Mouse (Mus musculus) heart, postnatal 0 days (tissue): ENCODE measurements around the gene Dennd1a. TPM values are rescaled to one million over a fixed set of nuclear protein-coding genes. Genes with fewer than 3 reads are reported as not detected.
A peak's percentile ranks its signal among the peaks of the same experiment; 100 is the strongest.

ENCODE experiments used
- ATAC-seq: fragments of 200-750 bp; cut with Nextera tagmentation; 2 replicates; pipeline ENCODE4 v1.8.0; 2017; ENCODE audit warnings: low read depth, moderate number of reproducible peaks, moderate library complexity; ENCODE audit not compliant: insufficient read depth
- DNase-seq: peaks from one replicate; pipeline ENCODE4 v3.0.0-alpha.2; 2016; ENCODE audit warnings: low spot score
- H3K27ac ChIP-seq: fragments of 300-500 bp; sonication (generic); 2 replicates; pipeline ENCODE4 v1.5.1; 2014; ENCODE audit warnings: low read depth, mild to moderate bottlenecking
- H3K27me3 ChIP-seq: fragments of 300-500 bp; sonication (generic); 2 replicates; pipeline ENCODE4 v1.6.1; 2014; ENCODE audit warnings: low read length, mixed read lengths; ENCODE audit not compliant: control insufficient read depth, insufficient read depth
- H3K36me3 ChIP-seq: fragments of 300-500 bp; sonication (generic); replicated peaks from 2 replicates; pipeline ENCODE4 v1.6.1; 2014; ENCODE audit warnings: low read length, mixed read lengths; ENCODE audit not compliant: control insufficient read depth, insufficient read depth
- H3K4me1 ChIP-seq: fragments of 300-500 bp; sonication (generic); 2 replicates; pipeline ENCODE4 v1.6.1; 2014; ENCODE audit warnings: antibody characterized with exemption; ENCODE audit not compliant: control insufficient read depth, insufficient read depth
- H3K4me2 ChIP-seq: fragments of 300-500 bp; sonication (generic); 2 replicates; pipeline ENCODE4 v1.6.1; 2014; ENCODE audit warnings: low read depth, mild to moderate bottlenecking, low read length, moderate library complexity
- H3K4me3 ChIP-seq: fragments of 300-500 bp; sonication (generic); 2 replicates; pipeline ENCODE4 v1.5.1; 2014; ENCODE audit warnings: low read depth, low read length
- H3K9ac ChIP-seq: fragments of 300-500 bp; sonication (generic); replicated peaks from 2 replicates; pipeline ENCODE4 v1.6.1; 2014; ENCODE audit warnings: low read depth, low read length, mixed read lengths
- H3K9me3 ChIP-seq: fragments of 300-500 bp; sonication (generic); replicated peaks from 2 replicates; pipeline ENCODE4 v1.6.1; 2016; ENCODE audit warnings: low read length; ENCODE audit not compliant: control insufficient read depth
- CTCF ChIP-seq: IDR thresholded peaks from 2 replicates; pipeline ENCODE4 v1.5.1; 2016; ENCODE audit warnings: antibody characterized with exemption, control low read depth, low read depth
- EP300 ChIP-seq: IDR thresholded peaks from 2 replicates; pipeline ENCODE4 v1.6.1; 2016; ENCODE audit warnings: antibody characterized with exemption, low read depth
- WGBS: fragments of 180-500 bp; shearing (Covaris S2); extraction: QIAGEN DNeasy Blood & Tissue Kit; methylation state at CpG from one replicate; pipeline ENCODE4 v1.1.7; 2014; 5-methylcytosine and 5-hydroxymethylcytosine counted together
- polyA plus RNA-seq: library from polyadenylated mRNA; unstranded; fragments of >200 nt; fragmentation: Nextera tagmentation; extraction: Ambion mirVana; gene quantifications from 2 replicates; pipeline ENCODE4 v1.2.1, GENCODE M21; 2015
- total RNA-seq: library from RNA; depleted of rRNA; stranded (reverse); fragments of >200 nt; gene quantifications from 2 replicates; pipeline ENCODE4 v1.2.3, GENCODE M21; 2014; ENCODE audit warnings: low replicate concordance

The Dennd1a gene
- total and polyA plus RNA-seq, 2 experiments from 2014 or later: 5.7 to 15.8 TPM

GRCm38 (mm10) chr2:37789029-37789428 lies 498.2 kb downstream of the Dennd1a start:
- WGBS: 77% methylated on average over 5 of the region's 5 CpGs
- H3K4me2 ChIP-seq: no peak overlapping the region
- no peaks in the 10 kb centered on the region for H3K36me3 ChIP-seq
- H3K27ac ChIP-seq: no peak overlapping the region
- peaks cover 9% of the 10 kb centered on the region for H3K4me1 ChIP-seq
- DNase-seq (no peak), ATAC-seq (no peak)
- no peak overlapping the region for H3K4me3 ChIP-seq
- H3K9me3 ChIP-seq: no peaks in the 10 kb centered on the region
- TF ChIP-seq EP300 (no peak), CTCF (no peak)
- peaks cover 41% of the 10 kb centered on the region for H3K27me3 ChIP-seq
- H3K9ac ChIP-seq: no peak overlapping the region

- no peak overlapping the region for H3K9ac ChIP-seq
- no peaks in the 10 kb centered on the region for H3K36me3 ChIP-seq
- H3K4me1 ChIP-seq: peaks cover 9% of the 10 kb centered on the region
- H3K9me3 ChIP-seq: no peaks in the 10 kb centered on the region
- no peak overlapping the region for H3K4me3 ChIP-seq
- H3K4me2 ChIP-seq: no peak overlapping the region
- H3K27ac ChIP-seq: no peak overlapping the region
- peaks cover 37% of the 10 kb centered on the region for H3K27me3 ChIP-seq
- 41% methylated on average over 7 of the region's 7 CpGs for WGBS
- DNase-seq: peak; percentile 50
- ATAC-seq: peak; percentile 31
- no peak for TF ChIP-seq EP300
- TF ChIP-seq CTCF: no peak
Observed at GRCm38 (mm10) chr2:37788176-37788962, 498.8 kb downstream of the Dennd1a start.

- peaks cover 9% of the 10 kb centered on the region for H3K4me1 ChIP-seq
Observed at GRCm38 (mm10) chr2:37786461-37786860, 500.7 kb downstream of the Dennd1a start.

GRCm38 (mm10) chr2:37784473-37784872 lies 502.7 kb downstream of the Dennd1a start:
- peaks cover 20% of the 10 kb centered on the region for H3K4me1 ChIP-seq
- no peak overlapping the region for H3K4me3 ChIP-seq
- TF ChIP-seq CTCF: no peak
- TF ChIP-seq EP300: no peak
- 54% methylated on average over 5 of the region's 5 CpGs for WGBS
- no peaks in the 10 kb centered on the region for H3K9me3 ChIP-seq
- no peak overlapping the region for H3K4me2 ChIP-seq
- ATAC-seq (no peak), DNase-seq (no peak)
- no peaks in the 10 kb centered on the region for H3K36me3 ChIP-seq
- H3K27me3 ChIP-seq: peaks cover 27% of the 10 kb centered on the region
- no peak overlapping the region for H3K27ac ChIP-seq
- no peak overlapping the region for H3K9ac ChIP-seq

More at GRCm38 (mm10) chr2:37786461-37786860, 500.7 kb downstream of the Dennd1a start:
- H3K9me3 ChIP-seq: no peaks in the 10 kb centered on the region
- WGBS: 24% methylated on average over 52 of the region's 52 CpGs
- ATAC-seq (0 out of 2 replicates have a peak, but pooled peaks have one; percentile 10), DNase-seq (no peak)
- H3K4me3 ChIP-seq: peak overlapping the region; percentile 47
- H3K9ac ChIP-seq: no peak overlapping the region
- no peak overlapping the region for H3K27ac ChIP-seq
- TF ChIP-seq CTCF: no peak
- no peak for TF ChIP-seq EP300
- peak overlapping the region; percentile 71 for H3K4me2 ChIP-seq
- peaks cover 23% of the 10 kb centered on the region for H3K27me3 ChIP-seq
- no peaks in the 10 kb centered on the region for H3K36me3 ChIP-seq

GRCm38 (mm10) chr2:37782002-37782401 lies 505.2 kb downstream of the Dennd1a start:
- WGBS: 51% methylated on average over 7 of the region's 7 CpGs
- H3K9ac ChIP-seq: no peak overlapping the region
- H3K4me2 ChIP-seq: no peak overlapping the region
- no peak for TF ChIP-seq EP300
- no peak for TF ChIP-seq CTCF
- no peak overlapping the region for H3K4me3 ChIP-seq
- no peak overlapping the region for H3K27ac ChIP-seq
- no peak for ATAC-seq
- no peak for DNase-seq
- H3K9me3 ChIP-seq: no peaks in the 10 kb centered on the region
- H3K4me1 ChIP-seq: peaks cover 16% of the 10 kb centered on the region
- no peaks in the 10 kb centered on the region for H3K36me3 ChIP-seq
- peaks cover 28% of the 10 kb centered on the region for H3K27me3 ChIP-seq
